Mouse (Mus musculus): ENCODE data around the gene Camk1. TPM values are rescaled to one million over a fixed set of nuclear protein-coding genes. Genes with fewer than 3 reads are reported as not detected.

Camk1 gene
- 76.4 and 78.0 TPM in 2 replicates for polyA plus RNA-seq (2015; fragmentation: Nextera tagmentation; extraction: Ambion mirVana)

DNA sequence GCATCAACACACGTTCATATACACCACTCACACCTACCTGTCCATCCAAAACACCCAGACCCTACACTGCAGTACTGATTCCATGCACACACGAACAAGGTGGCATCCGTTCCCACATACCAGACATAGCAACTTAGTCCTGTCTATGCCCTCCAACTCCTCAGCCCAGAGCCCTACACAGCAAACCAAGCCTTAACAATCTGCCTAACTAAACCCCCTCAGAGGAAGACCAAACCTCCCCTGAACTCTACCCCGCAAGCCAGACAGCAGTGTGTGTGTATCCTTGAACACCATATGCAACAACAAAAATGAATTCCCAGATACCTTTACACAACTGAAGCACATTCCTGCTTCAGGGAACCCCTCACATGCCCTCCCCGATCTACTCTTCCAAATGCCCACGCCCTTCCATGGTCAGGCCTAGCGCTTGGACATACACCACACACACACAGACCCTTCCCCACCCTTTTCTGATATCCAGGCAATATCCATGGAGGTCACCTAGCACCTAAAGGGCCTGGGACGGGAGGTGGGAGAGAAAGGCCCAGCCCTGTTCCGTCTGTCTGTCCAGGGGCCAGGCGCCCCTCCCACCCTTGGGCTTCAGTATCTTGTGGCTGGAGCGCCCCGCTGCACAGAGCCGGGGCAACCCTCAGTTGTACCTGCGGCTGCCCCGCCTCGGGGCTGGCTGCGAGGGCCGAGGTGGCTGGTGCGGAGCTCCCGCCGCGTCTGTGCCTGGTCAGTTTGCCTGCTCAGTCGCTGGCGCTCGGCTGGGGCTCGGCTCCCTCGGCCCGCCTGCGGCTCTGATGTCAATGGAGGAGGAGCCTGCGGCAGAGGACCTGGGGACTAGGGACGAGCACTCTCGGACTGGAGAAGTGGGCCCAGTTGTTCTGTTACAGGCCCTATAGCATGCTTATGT lies at the start of gene Camk1:
Gene Camk1, minus strand, starts transcription at position 808 of the 916 bp plus-strand sequence.
- peak within 1 kb of the TSS; percentile 78 for H3K9ac ChIP-seq
- peak within 1 kb of the TSS; percentile 68 for H3K4me2 ChIP-seq
- WGBS: 17% methylated on average over 32 of the region's 32 CpGs
- H3K36me3 ChIP-seq: peaks cover 20% of the 10 kb centered on the region; the same call in 1 of the 2 replicates
- no peaks in the 10 kb centered on the region for H3K9me3 ChIP-seq
- peak; percentile 80 for ATAC-seq (ENCODE audit: low read depth)
- H3K4me3 ChIP-seq: peak within 1 kb of the TSS; percentile 51
- H3K4me1 ChIP-seq (replicated peaks): peaks cover 32% of the 10 kb centered on the region
- H3K27ac ChIP-seq (replicated peaks): 0 out of 2 replicates have a peak within 1 kb of the TSS, but pooled peaks have one; percentile 38
- H3K27me3 ChIP-seq: 0 out of 2 replicates have a peak, but pooled peaks cover 3% of the 10 kb centered on the region

- Histone ChIP-seq H3K27me3 (no peaks in the 10 kb centered on the region), H3K4me2 (peak overlapping the region; percentile 84), H3K4me3 (peak overlapping the region; percentile 44), H3K9ac (peak overlapping the region; percentile 75), H3K9me3 (no peaks in the 10 kb centered on the region), H3K4me1 (replicated peaks) (peaks cover 25% of the 10 kb centered on the region), H3K27ac (replicated peaks) (peak overlapping the region; percentile 81), H3K36me3 (peaks cover 51% of the 10 kb centered on the region)
- peak; percentile 93 for ATAC-seq (ENCODE audit: low read depth)
- 1% methylated on average over 51 of the region's 51 CpGs for WGBS
Measured at GRCm38 (mm10) chr6:113392387-113393071, 48.7 kb upstream of the Camk1 start.

GRCm38 (mm10) chr6:113392015-113392386 lies 48.2 kb upstream of the Camk1 start:
- 22% methylated on average over 10 of the region's 10 CpGs for WGBS
- ATAC-seq (ENCODE audit: low read depth): peak; percentile 17; the same call in 1 of the 2 replicates

DNA sequence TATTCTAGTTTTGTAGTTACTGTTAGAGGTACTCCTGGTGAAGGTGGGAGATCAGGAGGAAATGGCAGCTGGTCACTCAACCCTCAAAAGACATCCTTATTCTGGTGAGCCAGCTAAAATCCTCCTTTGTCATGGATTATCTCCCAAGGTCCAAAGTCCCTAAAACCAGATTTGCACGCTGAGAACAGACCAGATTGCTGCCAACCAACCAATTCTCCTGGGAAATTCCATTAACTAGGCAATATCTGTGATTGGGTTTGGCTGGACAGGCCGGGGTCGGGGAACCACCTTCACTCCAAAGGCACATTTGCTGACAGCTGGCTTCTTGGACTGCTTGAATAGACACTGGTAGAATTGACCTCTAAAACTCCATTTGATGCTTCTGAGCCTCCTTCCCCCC lies 46.9 kb upstream of the Camk1 start:
- no peaks in the 10 kb centered on the region for H3K27me3 ChIP-seq
- no peak overlapping the region for H3K4me2 ChIP-seq
- H3K36me3 ChIP-seq: peaks cover 66% of the 10 kb centered on the region
- peaks cover 25% of the 10 kb centered on the region for H3K4me1 ChIP-seq (replicated peaks)
- no peaks in the 10 kb centered on the region for H3K9me3 ChIP-seq
- no peak overlapping the region for H3K27ac ChIP-seq (replicated peaks)
- H3K9ac ChIP-seq: no peak overlapping the region
- no peak for ATAC-seq (ENCODE audit: low read depth)
- no peak overlapping the region for H3K4me3 ChIP-seq
- WGBS: 80% methylated on average over 3 of the region's 3 CpGs

More at GRCm38 (mm10) chr6:113392015-113392386, 48.2 kb upstream of the Camk1 start:
- peaks cover 25% of the 10 kb centered on the region for H3K4me1 ChIP-seq (replicated peaks)
- no peaks in the 10 kb centered on the region for H3K27me3 ChIP-seq
- H3K36me3 ChIP-seq: peaks cover 56% of the 10 kb centered on the region
- peak overlapping the region; percentile 81 for H3K27ac ChIP-seq (replicated peaks)
- H3K9me3 ChIP-seq: no peaks in the 10 kb centered on the region
- H3K4me2 ChIP-seq: peak overlapping the region; percentile 84
- H3K9ac ChIP-seq: peak overlapping the region; percentile 75
- H3K4me3 ChIP-seq: peak overlapping the region; percentile 44

DNA sequence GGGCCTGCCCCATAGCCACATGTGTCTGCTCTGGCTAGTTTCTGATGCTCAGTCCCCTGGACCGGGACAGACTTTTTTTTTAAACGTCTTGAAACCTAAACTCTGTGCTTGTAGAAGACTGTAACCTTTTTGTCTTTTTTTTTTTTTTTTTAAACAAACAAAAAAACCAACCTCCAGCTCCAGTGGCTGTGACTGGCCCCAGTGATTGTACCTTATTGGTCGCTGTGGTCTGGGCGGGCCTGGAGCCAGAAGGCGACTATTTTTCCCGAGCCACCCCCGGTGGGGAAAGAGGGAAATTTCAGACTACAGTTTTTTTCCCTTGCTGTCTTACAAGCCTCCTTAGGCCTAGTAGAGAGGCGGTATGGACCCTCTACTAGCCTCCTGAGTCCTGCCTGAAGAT lies 45.2 kb upstream of the Camk1 start, which contains the start of gene Ttll3:
Gene Ttll3, plus strand, starts transcription at position 301 of the 400 bp plus-strand sequence.
- Histone ChIP-seq H3K27ac (replicated peaks) (no peak within 1 kb of the TSS), H3K9me3 (no peaks in the 10 kb centered on the region), H3K4me3 (no peak within 1 kb of the TSS), H3K4me2 (no peak within 1 kb of the TSS), H3K4me1 (replicated peaks) (peaks cover 25% of the 10 kb centered on the region), H3K9ac (no peak within 1 kb of the TSS), H3K36me3 (peaks cover 72% of the 10 kb centered on the region), H3K27me3 (no peaks in the 10 kb centered on the region)
- 74% methylated on average over 8 of the region's 8 CpGs for WGBS
- ATAC-seq (ENCODE audit: low read depth): no peak

DNA sequence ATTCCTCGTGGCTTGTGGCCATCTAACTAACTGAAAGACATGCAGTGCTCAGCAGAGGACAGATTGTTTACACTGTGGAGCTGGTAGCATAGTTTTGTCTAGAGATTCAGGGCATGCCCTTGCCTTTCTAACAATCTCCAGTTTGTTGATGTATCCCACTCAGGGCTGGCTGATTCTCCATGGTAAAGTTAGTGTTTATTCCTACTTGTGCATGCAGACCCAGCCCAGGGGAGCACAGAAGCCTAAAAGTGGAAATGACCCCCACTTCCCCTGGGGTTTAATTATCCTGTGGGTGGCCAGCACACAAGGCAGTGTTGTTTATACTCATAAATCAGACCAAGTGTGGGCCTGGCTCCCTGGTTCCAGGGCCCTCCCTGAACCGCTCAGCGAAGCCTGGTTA lies 42.2 kb upstream of the Camk1 start:
- peak; percentile 60; the same call in 1 of the 2 replicates for ATAC-seq (ENCODE audit: low read depth)
- Histone ChIP-seq H3K4me2 (no peak overlapping the region), H3K27ac (replicated peaks) (peak overlapping the region; percentile 71; the same call in 1 of the 2 replicates), H3K4me1 (replicated peaks) (no peaks in the 10 kb centered on the region), H3K36me3 (peaks cover 97% of the 10 kb centered on the region), H3K4me3 (no peak overlapping the region), H3K9ac (no peak overlapping the region), H3K27me3 (no peaks in the 10 kb centered on the region), H3K9me3 (no peaks in the 10 kb centered on the region)
- 65% methylated on average over 3 of the region's 3 CpGs for WGBS

GRCm38 (mm10) chr6:113385160-113385714 lies 41.5 kb upstream of the Camk1 start:
- 86% methylated on average over 11 of the region's 11 CpGs for WGBS
- Histone ChIP-seq H3K36me3 (peaks cover 97% of the 10 kb centered on the region), H3K27me3 (no peaks in the 10 kb centered on the region), H3K4me1 (replicated peaks) (no peaks in the 10 kb centered on the region), H3K9ac (no peak overlapping the region), H3K4me3 (no peak overlapping the region), H3K9me3 (no peaks in the 10 kb centered on the region), H3K27ac (replicated peaks) (peak overlapping the region; percentile 71), H3K4me2 (no peak overlapping the region)
- 0 out of 2 replicates have a peak, but pooled peaks have one; percentile 38 for ATAC-seq (ENCODE audit: low read depth)

DNA sequence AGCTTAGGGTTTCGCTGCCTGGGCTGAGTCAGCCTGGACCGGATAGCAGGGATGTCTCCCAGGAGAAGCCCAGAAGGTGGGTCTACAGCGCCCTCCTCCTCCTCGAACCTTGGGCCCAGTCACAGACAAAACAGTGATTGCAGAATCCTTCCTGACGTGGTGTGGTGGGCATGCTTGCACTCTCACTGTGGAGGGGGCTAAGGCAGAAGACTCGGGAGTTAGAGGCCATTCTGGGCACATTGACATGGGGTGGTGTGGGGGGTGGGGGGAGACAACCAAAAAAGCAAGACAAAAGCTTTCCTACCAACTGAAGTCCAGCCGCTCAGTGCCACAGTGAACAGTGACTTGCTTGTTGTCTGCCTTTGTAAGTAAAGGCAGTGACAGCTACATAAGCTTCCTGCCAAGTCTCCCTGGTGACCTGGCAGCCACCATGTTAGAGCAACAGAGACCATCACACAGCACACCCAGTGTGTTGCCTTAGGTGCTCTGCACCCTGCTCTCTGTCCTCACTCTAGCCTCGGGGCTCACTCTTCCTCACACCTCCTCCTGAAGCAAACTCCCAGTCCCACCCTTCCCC lies 40.7 kb upstream of the Camk1 start:
- no peak overlapping the region for H3K9ac ChIP-seq
- no peaks in the 10 kb centered on the region for H3K27me3 ChIP-seq
- H3K9me3 ChIP-seq: no peaks in the 10 kb centered on the region
- peak; percentile 47 for ATAC-seq (ENCODE audit: low read depth)
- H3K4me1 ChIP-seq (replicated peaks): peaks cover 5% of the 10 kb centered on the region
- 87% methylated on average over 8 of the region's 8 CpGs for WGBS
- H3K36me3 ChIP-seq: peaks cover 91% of the 10 kb centered on the region
- H3K27ac ChIP-seq (replicated peaks): peak overlapping the region; percentile 46; the same call in 1 of the 2 replicates
- H3K4me3 ChIP-seq: no peak overlapping the region
- H3K4me2 ChIP-seq: no peak overlapping the region

DNA sequence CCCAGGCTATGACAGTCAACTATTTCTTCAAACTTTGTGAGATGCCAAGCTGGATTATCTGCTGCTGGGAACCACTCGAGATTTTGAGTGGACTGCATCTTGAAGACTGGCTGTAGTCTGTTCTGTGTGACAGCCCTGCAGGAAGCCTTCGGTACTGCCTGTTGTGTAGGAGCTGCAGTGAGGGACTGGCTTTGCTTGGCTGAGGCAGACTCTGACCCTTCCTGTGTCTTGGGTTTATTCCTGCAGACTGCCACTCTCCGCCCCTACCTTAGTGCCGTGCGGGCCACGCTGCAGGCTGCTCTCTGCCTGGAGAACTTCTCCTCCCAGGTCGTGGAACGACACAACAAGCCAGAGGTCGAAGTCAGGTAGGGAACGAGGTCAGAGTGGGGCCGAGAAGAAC lies 36.7 kb upstream of the Camk1 start:
- Histone ChIP-seq H3K4me3 (no peak overlapping the region), H3K27ac (replicated peaks) (no peak overlapping the region), H3K9ac (no peak overlapping the region), H3K4me2 (no peak overlapping the region), H3K4me1 (replicated peaks) (peaks cover 27% of the 10 kb centered on the region), H3K36me3 (peaks cover 60% of the 10 kb centered on the region), H3K9me3 (no peaks in the 10 kb centered on the region), H3K27me3 (no peaks in the 10 kb centered on the region)
- 95% methylated on average over 11 of the region's 11 CpGs for whole genome bisulfite sequencing
- no peak for ATAC-seq (ENCODE audit: low read depth)

- H3K4me2 ChIP-seq: peak overlapping the region; percentile 89
- WGBS: 81% methylated on average over 6 of the region's 6 CpGs
- H3K27ac ChIP-seq (replicated peaks): no peak overlapping the region
- no peak for ATAC-seq (ENCODE audit: low read depth)
- H3K9me3 ChIP-seq: no peaks in the 10 kb centered on the region
- peak overlapping the region; percentile 92; the same call in 1 of the 2 replicates for H3K9ac ChIP-seq
- H3K36me3 ChIP-seq: peaks cover 60% of the 10 kb centered on the region
- H3K4me1 ChIP-seq (replicated peaks): peaks cover 27% of the 10 kb centered on the region
- H3K27me3 ChIP-seq: no peaks in the 10 kb centered on the region
- peak overlapping the region; percentile 81 for H3K4me3 ChIP-seq
Measured at GRCm38 (mm10) chr6:113379246-113379645, 35.5 kb upstream of the Camk1 start.
